Mouse (Mus musculus) myocyte (in vitro differentiated cells): ENCODE measurements at regions not wholly inside any gene's neighbourhood (a gene's known extent, or its start where the extent isn't known, plus 50 kb on each side); places are given as distances from the start of the nearest gene placed in this dataset.

Experiments used
- H3K27me3 ChIP-seq: one replicate; pipeline ENCODE4 v1.6.1; 2011; ENCODE audit not compliant: control insufficient read depth, insufficient read depth, insufficient read length
- H3K36me3 ChIP-seq: one replicate; pipeline ENCODE4 v1.6.1; 2011; ENCODE audit not compliant: control insufficient read depth, insufficient read depth
- H3K4me2 ChIP-seq: one replicate; pipeline ENCODE4 v1.6.1; 2011; ENCODE audit warnings: low read depth, control low read depth
- H3K4me3 ChIP-seq: one replicate; pipeline ENCODE4 v1.5.1; 2011; ENCODE audit warnings: mild to moderate bottlenecking, control low read depth, moderate library complexity
- H3K79me2 ChIP-seq: one replicate; pipeline ENCODE4 v1.6.1; 2011; ENCODE audit not compliant: control insufficient read depth, insufficient read depth
- H3ac ChIP-seq: one replicate; pipeline ENCODE4 v1.6.1; 2011; ENCODE audit not compliant: control insufficient read depth, insufficient read length
- CEBPB ChIP-seq: IDR thresholded peaks from 2 replicates; pipeline ENCODE4 v1.6.1; 2011; ENCODE audit warnings: mild to moderate bottlenecking, moderate library complexity; ENCODE audit not compliant: poor library complexity, insufficient read depth, severe bottlenecking
- E2F4 ChIP-seq: IDR thresholded peaks from one replicate; pipeline ENCODE4 v1.6.1; 2011; ENCODE audit warnings: mild to moderate bottlenecking, control low read depth, moderate library complexity; ENCODE audit not compliant: insufficient read depth
- MAX ChIP-seq: IDR thresholded peaks from one replicate; pipeline ENCODE4 v1.6.1; 2011; ENCODE audit warnings: low read depth, mild to moderate bottlenecking, control low read depth
- MYOD1 ChIP-seq, 3 experiments: IDR thresholded peaks; one replicate each; pipeline ENCODE4 v1.6.1; 2011; ENCODE audit warnings: control low read depth in 2 of 3, low read depth in 2 of 3, mild to moderate bottlenecking in 2 of 3, moderate library complexity in 1 of 3; ENCODE audit not compliant: insufficient read length in 2 of 3, control insufficient read depth in 1 of 3
- MYOG ChIP-seq, 3 experiments: IDR thresholded peaks; one replicate each; pipeline ENCODE4 v1.6.1; 2011; ENCODE audit warnings: control low read depth in 2 of 3, low read depth in 2 of 3, mild to moderate bottlenecking in 2 of 3; ENCODE audit not compliant: insufficient read length in 2 of 3, control insufficient read depth in 1 of 3, insufficient read depth in 1 of 3
- POLR2A ChIP-seq: IDR thresholded peaks from one replicate; pipeline ENCODE4 v1.6.1; 2011; ENCODE audit warnings: low read depth, mild to moderate bottlenecking, control low read depth, moderate library complexity; ENCODE audit not compliant: insufficient read length
- POLR2AphosphoS2 ChIP-seq: IDR thresholded peaks from one replicate; pipeline ENCODE4 v1.6.1; 2011; ENCODE audit warnings: low read depth, control low read depth; ENCODE audit not compliant: insufficient read length
- REST ChIP-seq: IDR thresholded peaks from one replicate; pipeline ENCODE4 v1.6.1; 2011; ENCODE audit warnings: mild to moderate bottlenecking, control low read depth, moderate library complexity; ENCODE audit not compliant: insufficient read depth, insufficient read length
- SRF ChIP-seq: IDR thresholded peaks from one replicate; pipeline ENCODE4 v1.6.1; 2011; ENCODE audit warnings: low read depth; ENCODE audit not compliant: control insufficient read depth, insufficient read length
- TCF12 ChIP-seq: IDR thresholded peaks from one replicate; pipeline ENCODE4 v1.6.1; 2011; ENCODE audit warnings: mild to moderate bottlenecking, control low read depth; ENCODE audit not compliant: poor library complexity, insufficient read depth, severe bottlenecking
- TCF3 ChIP-seq: IDR thresholded peaks from one replicate; pipeline ENCODE4 v1.6.1; 2011; ENCODE audit warnings: low read depth, control low read depth; ENCODE audit not compliant: insufficient read length
- USF1 ChIP-seq: IDR thresholded peaks from one replicate; pipeline ENCODE4 v1.6.1; 2011; ENCODE audit warnings: low read depth, mild to moderate bottlenecking, control low read depth, moderate library complexity

- no peak overlapping the region for H3ac ChIP-seq
- no peaks in the 10 kb centered on the region for H3K36me3 ChIP-seq
- H3K27me3 ChIP-seq = no peaks in the 10 kb centered on the region
- H3K4me2 ChIP-seq = no peak overlapping the region
- no peaks in the 10 kb centered on the region for H3K79me2 ChIP-seq
- no peak overlapping the region for H3K4me3 ChIP-seq
- TF ChIP-seq MAX (no peak), E2F4 (no peak), USF1 (no peak), REST (no peak), TCF12 (no peak), POLR2AphosphoS2 (no peak), TCF3 (no peak), POLR2A (no peak), CEBPB (no peak), MYOG (IDR thresholded peaks at IDR 0.05; ENCODE audit: control insufficient read depth in 1 of 3, insufficient read depth in 1 of 3, insufficient read length in 2 of 3, low read depth in 2 of 3) (no peak), MYOD1 (IDR thresholded peaks at IDR 0.05; ENCODE audit: control insufficient read depth in 1 of 3, insufficient read length in 2 of 3, low read depth in 2 of 3) (no peak), SRF (no peak)
Measured at GRCm38 (mm10) chr2:148181518-148181917, 134.7 kb upstream of the Foxa2 start.

DNA sequence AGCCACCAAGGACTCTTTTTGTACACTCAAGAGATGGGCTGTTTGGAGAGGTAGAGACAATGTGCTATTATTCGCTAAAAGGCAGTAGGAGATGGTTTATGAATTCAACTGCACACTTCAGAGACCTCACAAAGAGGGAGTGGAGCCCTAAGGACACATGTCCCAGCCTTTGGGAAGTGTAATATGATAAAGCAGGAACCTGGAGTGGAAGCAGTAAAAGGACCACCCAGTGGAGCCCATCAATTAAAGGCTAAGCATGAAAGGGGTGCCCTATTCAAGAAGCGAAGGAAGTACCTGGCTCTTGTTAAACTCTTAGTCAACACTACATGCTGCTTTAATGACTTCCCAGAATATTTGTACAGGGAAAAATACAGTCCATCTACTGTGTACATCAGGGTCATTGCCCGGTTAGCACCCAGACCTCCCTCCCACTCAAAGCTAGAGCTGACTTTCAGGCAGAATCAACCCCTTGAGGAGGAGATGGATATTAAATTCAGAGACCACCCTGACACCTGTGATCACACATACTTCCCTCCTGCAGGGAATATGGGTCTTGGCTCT, 135.8 kb upstream of the Foxa2 start:
- Histone ChIP-seq H3K4me3 (no peak overlapping the region), H3K79me2 (no peaks in the 10 kb centered on the region)
- TF ChIP-seq USF1 = no peak
- TF ChIP-seq SRF = no peak
- TF ChIP-seq MYOD1 (IDR thresholded peaks at IDR 0.05; ENCODE audit: control insufficient read depth in 1 of 3, insufficient read length in 2 of 3, low read depth in 2 of 3) = no peak
- no peak for TF ChIP-seq TCF12
- no peak for TF ChIP-seq E2F4
- TF ChIP-seq POLR2A = no peak
- TF ChIP-seq MYOG (IDR thresholded peaks at IDR 0.05; ENCODE audit: control insufficient read depth in 1 of 3, insufficient read depth in 1 of 3, insufficient read length in 2 of 3, low read depth in 2 of 3) = no peak
- no peak for TF ChIP-seq REST
- no peak for TF ChIP-seq TCF3
- no peak for TF ChIP-seq CEBPB
- TF ChIP-seq POLR2AphosphoS2 = no peak
- TF ChIP-seq MAX = no peak

GRCm38 (mm10) chr2:148184801-148185212, 138.0 kb upstream of the Foxa2 start:
- Histone ChIP-seq H3K4me3 (no peak overlapping the region), H3K4me2 (peak overlapping the region; percentile 71), H3K36me3 (no peaks in the 10 kb centered on the region), H3K79me2 (no peaks in the 10 kb centered on the region), H3ac (no peak overlapping the region), H3K27me3 (no peaks in the 10 kb centered on the region)
- no peak for TF ChIP-seq USF1
- no peak for TF ChIP-seq TCF3
- no peak for TF ChIP-seq TCF12
- no peak for TF ChIP-seq MAX
- no peak for TF ChIP-seq POLR2A
- TF ChIP-seq MYOD1 (IDR thresholded peaks at IDR 0.05; ENCODE audit: control insufficient read depth in 1 of 3, insufficient read length in 2 of 3, low read depth in 2 of 3) = no peak
- TF ChIP-seq SRF = no peak

More for the DNA sequence above, 135.8 kb upstream of the Foxa2 start:
- Histone ChIP-seq H3ac (no peak overlapping the region), H3K27me3 (no peaks in the 10 kb centered on the region), H3K36me3 (no peaks in the 10 kb centered on the region), H3K4me2 (no peak overlapping the region)

DNA sequence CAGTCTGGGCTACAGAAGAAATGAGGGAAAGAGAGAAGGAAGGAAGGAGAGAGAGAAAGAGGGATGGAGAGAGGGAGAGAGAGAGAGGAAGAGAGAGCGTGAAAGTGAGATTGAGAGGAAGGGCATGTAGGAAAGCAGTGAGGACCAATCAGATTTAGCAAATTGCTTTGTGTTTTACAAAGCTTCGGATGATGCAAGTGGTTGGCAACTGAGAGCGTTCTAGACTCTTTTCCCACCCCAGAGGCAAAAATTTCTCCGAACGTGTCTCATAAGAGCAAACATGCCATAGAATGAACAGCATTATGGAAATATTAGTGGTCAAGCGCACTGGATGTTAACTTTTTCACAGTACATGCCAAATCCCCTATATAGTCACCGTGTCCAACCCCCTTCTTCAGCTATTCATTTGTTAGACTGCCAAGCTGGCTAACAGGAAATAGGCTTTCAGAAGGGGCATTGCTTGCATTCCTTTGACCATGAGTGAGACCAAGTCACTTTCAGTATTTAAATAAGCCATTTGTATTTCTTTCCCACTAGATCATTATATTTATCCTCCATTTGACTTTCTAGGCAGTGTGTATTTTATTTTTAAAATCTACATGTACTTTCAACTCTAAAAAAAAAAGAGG, 139.7 kb upstream of the Foxa2 start:
- no peak overlapping the region for H3ac ChIP-seq
- H3K36me3 ChIP-seq = no peaks in the 10 kb centered on the region
- TF ChIP-seq E2F4 (no peak), MYOD1 (IDR thresholded peaks at IDR 0.05; ENCODE audit: control insufficient read depth in 1 of 3, insufficient read length in 2 of 3, low read depth in 2 of 3) (no peak), CEBPB (peak; percentile 97), POLR2A (no peak)
- peak overlapping the region; percentile 28 for H3K4me2 ChIP-seq
- H3K79me2 ChIP-seq = no peaks in the 10 kb centered on the region
- H3K4me3 ChIP-seq = no peak overlapping the region
- H3K27me3 ChIP-seq = no peaks in the 10 kb centered on the region

DNA sequence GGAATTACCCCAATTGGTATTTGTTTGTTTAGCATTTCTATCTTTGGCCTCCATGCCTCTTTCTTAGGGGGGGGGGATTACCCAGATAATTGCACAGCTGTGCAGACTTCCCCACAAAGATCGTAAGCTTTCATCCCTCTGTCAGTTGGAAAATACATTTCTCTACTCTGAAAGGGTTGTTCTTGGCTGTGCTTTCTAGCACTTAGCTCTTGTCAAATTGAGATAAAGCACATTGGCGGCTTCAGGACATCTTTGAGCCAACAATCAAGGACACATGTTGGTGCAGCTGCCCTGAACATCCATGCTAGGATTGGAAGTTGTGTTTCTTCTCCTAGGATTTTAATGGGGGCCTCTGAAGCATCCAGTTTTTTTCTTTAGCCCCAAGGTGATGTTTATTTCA, 142.1 kb upstream of the Foxa2 start:
- TF ChIP-seq MYOG (IDR thresholded peaks at IDR 0.05; ENCODE audit: control insufficient read depth in 1 of 3, insufficient read depth in 1 of 3, insufficient read length in 2 of 3, low read depth in 2 of 3) = no peak
- TF ChIP-seq USF1 = no peak
- no peak for TF ChIP-seq MYOD1 (IDR thresholded peaks at IDR 0.05; ENCODE audit: control insufficient read depth in 1 of 3, insufficient read length in 2 of 3, low read depth in 2 of 3)
- no peak for TF ChIP-seq MAX
- no peak for TF ChIP-seq E2F4
- TF ChIP-seq TCF3 = no peak
- no peak for TF ChIP-seq REST
- no peak for TF ChIP-seq POLR2AphosphoS2
- TF ChIP-seq TCF12 = no peak
- TF ChIP-seq POLR2A = no peak
- TF ChIP-seq SRF = no peak
- Histone ChIP-seq H3K4me3 (no peak overlapping the region), H3ac (no peak overlapping the region), H3K79me2 (no peaks in the 10 kb centered on the region), H3K4me2 (no peak overlapping the region), H3K27me3 (no peaks in the 10 kb centered on the region), H3K36me3 (no peaks in the 10 kb centered on the region)
